Mouse (Mus musculus) inflammation-experienced regulatory T-cells (primary cell): Measurements from ENCODE around the gene Cntnap2. TPM values are rescaled to one million over a fixed set of nuclear protein-coding genes. Genes with fewer than 3 reads are reported as not detected.

Experiments
- polyA plus RNA-seq, 2 experiments: library from polyadenylated mRNA; unstranded; fragments of 100-300 nt; shearing (Covaris generic); gene quantifications; one replicate each; pipeline ENCODE4 v1.2.1; 2017

The Cntnap2 gene
- under 1 TPM; 0.23 to 0.65 TPM for polyA plus RNA-seq

GRCm38 (mm10) chr6:45059091-45059490, at the start of gene Cntnap2:
TSS of gene Cntnap2 (plus strand) at chr6:45059357.

